Mouse (Mus musculus): ENCODE data around the gene Gbf1. TPM values are rescaled to one million over a fixed set of nuclear protein-coding genes. Genes with fewer than 3 reads are reported as not detected.

Gene Gbf1
- polyA plus RNA-seq, 1 experiment from 2014 or later = 28.0 TPM

GRCm38 (mm10) chr19:46322996-46323572 is 170.8 kb downstream of the Gbf1 start:
- Histone ChIP-seq H3K36me3 (ENCODE audit: control insufficient read depth, insufficient read depth) (no peaks in the 10 kb centered on the region), H3K27ac (ENCODE audit: low read depth, low read length) (no peak overlapping the region), H3K4me1 (replicated peaks; ENCODE audit: control insufficient read depth, insufficient read depth, low read length) (peaks cover 8% of the 10 kb centered on the region; the same call in 1 of the 2 replicates), H3K9ac (ENCODE audit: low read depth, low read length) (no peak overlapping the region), H3K27me3 (replicated peaks; ENCODE audit: control insufficient read depth, insufficient read depth, low read length) (peaks cover 67% of the 10 kb centered on the region), H3K4me2 (replicated peaks; ENCODE audit: low read depth) (no peak overlapping the region), H3K9me3 (ENCODE audit: control insufficient read depth) (no peaks in the 10 kb centered on the region), H3K4me3 (ENCODE audit: low read depth, low read length) (no peak overlapping the region)
- no peak for TF ChIP-seq CTCF (IDR thresholded peaks at IDR 0.05; ENCODE audit: low read depth)
- 77% methylated on average over 13 of the region's 13 CpGs for WGBS
- no peak for ATAC-seq

GRCm38 (mm10) chr19:46323716-46324115 is 171.4 kb downstream of the Gbf1 start:
- H3K36me3 ChIP-seq (ENCODE audit: control insufficient read depth, insufficient read depth) = no peaks in the 10 kb centered on the region
- H3K4me2 ChIP-seq (replicated peaks; ENCODE audit: low read depth) = no peak overlapping the region
- H3K4me1 ChIP-seq (replicated peaks; ENCODE audit: control insufficient read depth, insufficient read depth, low read length) = peaks cover 8% of the 10 kb centered on the region; the same call in 1 of the 2 replicates
- TF ChIP-seq CTCF (IDR thresholded peaks at IDR 0.05; ENCODE audit: low read depth) = no peak
- H3K27ac ChIP-seq (ENCODE audit: low read depth, low read length) = no peak overlapping the region
- 67% methylated on average over 5 of the region's 5 CpGs for WGBS
- no peak for ATAC-seq
- no peak overlapping the region for H3K9ac ChIP-seq (ENCODE audit: low read depth, low read length)
- H3K27me3 ChIP-seq (replicated peaks; ENCODE audit: control insufficient read depth, insufficient read depth, low read length) = peaks cover 60% of the 10 kb centered on the region
- H3K4me3 ChIP-seq (ENCODE audit: low read depth, low read length) = no peak overlapping the region
- no peaks in the 10 kb centered on the region for H3K9me3 ChIP-seq (ENCODE audit: control insufficient read depth)

GRCm38 (mm10) chr19:46324366-46324765 is 172.1 kb downstream of the Gbf1 start:
- no peak for TF ChIP-seq CTCF (IDR thresholded peaks at IDR 0.05; ENCODE audit: low read depth)
- Histone ChIP-seq H3K9ac (ENCODE audit: low read depth, low read length) (no peak overlapping the region), H3K36me3 (ENCODE audit: control insufficient read depth, insufficient read depth) (no peaks in the 10 kb centered on the region), H3K27me3 (replicated peaks; ENCODE audit: control insufficient read depth, insufficient read depth, low read length) (peaks cover 56% of the 10 kb centered on the region), H3K4me1 (replicated peaks; ENCODE audit: control insufficient read depth, insufficient read depth, low read length) (peaks cover 12% of the 10 kb centered on the region; the same call in 1 of the 2 replicates), H3K4me3 (ENCODE audit: low read depth, low read length) (no peak overlapping the region), H3K9me3 (ENCODE audit: control insufficient read depth) (no peaks in the 10 kb centered on the region), H3K4me2 (replicated peaks; ENCODE audit: low read depth) (no peak overlapping the region), H3K27ac (ENCODE audit: low read depth, low read length) (no peak overlapping the region)
- 68% methylated on average over 11 of the region's 11 CpGs for WGBS
- ATAC-seq = no peak

DNA sequence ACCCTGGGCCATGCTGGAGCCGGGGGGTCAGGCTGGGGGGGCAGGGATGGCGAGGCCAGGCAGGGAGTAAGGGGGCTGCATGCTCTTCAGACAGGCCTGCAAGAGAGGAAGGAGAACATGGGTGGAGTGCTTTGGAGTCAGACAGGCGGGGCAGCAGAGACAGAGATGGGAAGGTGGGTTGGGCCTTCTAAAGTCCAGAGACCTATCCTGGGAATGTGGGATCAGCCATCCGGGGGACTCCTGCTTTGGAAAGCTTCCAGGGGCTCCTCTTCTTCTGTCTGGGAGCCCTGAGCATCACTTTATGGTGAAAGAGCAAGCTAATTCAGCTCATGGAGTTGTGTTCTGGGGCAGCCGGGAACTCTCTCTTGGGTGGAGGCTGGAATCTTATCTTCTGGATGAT is 172.6 kb downstream of the Gbf1 start:
- no peak for TF ChIP-seq CTCF (IDR thresholded peaks at IDR 0.05; ENCODE audit: low read depth)
- Histone ChIP-seq H3K9me3 (ENCODE audit: control insufficient read depth) (no peaks in the 10 kb centered on the region), H3K4me2 (replicated peaks; ENCODE audit: low read depth) (no peak overlapping the region), H3K9ac (ENCODE audit: low read depth, low read length) (no peak overlapping the region), H3K4me3 (ENCODE audit: low read depth, low read length) (no peak overlapping the region), H3K4me1 (replicated peaks; ENCODE audit: control insufficient read depth, insufficient read depth, low read length) (peaks cover 17% of the 10 kb centered on the region; the same call in 1 of the 2 replicates), H3K27me3 (replicated peaks; ENCODE audit: control insufficient read depth, insufficient read depth, low read length) (peaks cover 52% of the 10 kb centered on the region), H3K36me3 (ENCODE audit: control insufficient read depth, insufficient read depth) (no peaks in the 10 kb centered on the region), H3K27ac (ENCODE audit: low read depth, low read length) (no peak overlapping the region)
- 64% methylated on average over 5 of the region's 5 CpGs for WGBS
- ATAC-seq = no peak

DNA sequence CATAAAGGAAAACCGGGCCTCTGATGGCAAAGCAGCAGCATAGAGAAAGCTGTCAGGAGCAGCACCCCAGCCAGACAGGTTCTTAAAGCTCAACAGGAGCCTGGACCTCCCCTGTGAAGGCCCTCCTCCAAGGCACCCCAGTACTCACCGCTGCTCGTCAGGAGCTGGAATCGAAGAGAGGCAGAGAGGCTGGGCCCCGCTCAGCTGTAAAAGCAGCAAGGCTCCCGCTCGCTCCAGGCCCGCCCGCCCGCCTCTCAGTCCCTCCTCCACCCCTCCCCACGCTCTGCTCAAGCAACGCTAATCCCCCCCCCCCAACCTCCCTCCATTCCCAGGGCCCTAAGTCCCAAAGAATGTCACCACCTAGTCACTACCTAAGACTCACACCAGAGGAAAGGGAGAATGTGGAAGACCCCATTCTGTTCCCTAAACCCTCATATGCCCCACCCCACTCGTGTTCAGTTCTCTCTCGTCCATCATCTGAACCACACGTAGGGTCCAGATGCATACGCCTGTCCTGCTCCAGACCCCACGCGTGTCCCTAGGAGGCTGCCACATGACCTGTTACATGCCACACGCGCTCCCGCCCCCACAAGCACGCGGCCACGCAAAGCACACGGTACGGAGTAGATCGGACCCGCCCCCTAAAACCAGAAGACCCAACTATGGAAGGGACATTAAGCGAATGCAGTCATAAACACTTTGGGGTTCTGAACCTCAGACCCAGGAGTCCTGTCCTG is 173.9 kb downstream of the Gbf1 start:
- peak overlapping the region; percentile 66 for H3K4me3 ChIP-seq (ENCODE audit: low read depth, low read length)
- H3K9ac ChIP-seq (ENCODE audit: low read depth, low read length) = no peak overlapping the region
- H3K4me1 ChIP-seq (replicated peaks; ENCODE audit: control insufficient read depth, insufficient read depth, low read length) = peaks cover 18% of the 10 kb centered on the region; the same call in 1 of the 2 replicates
- no peak overlapping the region for H3K27ac ChIP-seq (ENCODE audit: low read depth, low read length)
- H3K36me3 ChIP-seq (ENCODE audit: control insufficient read depth, insufficient read depth) = peaks cover 11% of the 10 kb centered on the region
- H3K9me3 ChIP-seq (ENCODE audit: control insufficient read depth) = no peaks in the 10 kb centered on the region
- peaks cover 41% of the 10 kb centered on the region for H3K27me3 ChIP-seq (replicated peaks; ENCODE audit: control insufficient read depth, insufficient read depth, low read length)
- no peak for TF ChIP-seq CTCF (IDR thresholded peaks at IDR 0.05; ENCODE audit: low read depth)
- H3K4me2 ChIP-seq (replicated peaks; ENCODE audit: low read depth) = peak overlapping the region; percentile 94
- no peak for ATAC-seq
- WGBS = 11% methylated on average over 29 of the region's 29 CpGs

- H3K9me3 ChIP-seq (ENCODE audit: control insufficient read depth) = no peaks in the 10 kb centered on the region
- ATAC-seq = no peak
- peak within 1 kb of the TSS; percentile 62; the same call in 1 of the 2 replicates for H3K9ac ChIP-seq (ENCODE audit: low read depth, low read length)
- peak within 1 kb of the TSS; percentile 94 for H3K4me2 ChIP-seq (replicated peaks; ENCODE audit: low read depth)
- peaks cover 18% of the 10 kb centered on the region; the same call in 1 of the 2 replicates for H3K4me1 ChIP-seq (replicated peaks; ENCODE audit: control insufficient read depth, insufficient read depth, low read length)
- H3K27ac ChIP-seq (ENCODE audit: low read depth, low read length) = peak within 1 kb of the TSS; percentile 82; the same call in 1 of the 2 replicates
- peak within 1 kb of the TSS; percentile 66 for H3K4me3 ChIP-seq (ENCODE audit: low read depth, low read length)
- H3K27me3 ChIP-seq (replicated peaks; ENCODE audit: control insufficient read depth, insufficient read depth, low read length) = peaks cover 41% of the 10 kb centered on the region
- H3K36me3 ChIP-seq (ENCODE audit: control insufficient read depth, insufficient read depth) = peaks cover 17% of the 10 kb centered on the region
- WGBS = under 1% methylated on average over 35 of the region's 35 CpGs
- TF ChIP-seq CTCF (IDR thresholded peaks at IDR 0.05; ENCODE audit: low read depth) = no peak
Measured at GRCm38 (mm10) chr19:46326756-46327305, 174.5 kb downstream of the Gbf1 start, which contains the start of gene Psd. Psd (minus strand) TSS chr19:46327156.
